Mouse (Mus musculus) hindbrain, embryonic 13.5 days (tissue): ENCODE results near the gene Ptpre. TPM values are rescaled to one million over a fixed set of nuclear protein-coding genes. Genes with fewer than 3 reads are reported as not detected.
A peak's percentile ranks its signal among the peaks of the same experiment; 100 is the strongest.
"Not testable (repeated sequence)": the region's sequence is repeated elsewhere in the genome, so short reads cannot be mapped to it uniquely, and the experiment has no call there.

Source experiments
- ATAC-seq: fragments of 200-750 bp; cut with Nextera tagmentation; 2 replicates; pipeline ENCODE4 v1.8.0; 2017; ENCODE audit warnings: moderate TSS enrichment; ENCODE audit not compliant: low FRiP score
- H3K27ac ChIP-seq: fragments of 300-500 bp; sonication (generic); 2 replicates; pipeline ENCODE4 v1.5.1; 2015; ENCODE audit warnings: inconsistent platforms, mild to moderate bottlenecking, moderate library complexity
- H3K27me3 ChIP-seq: fragments of 300-500 bp; sonication (generic); 2 replicates; pipeline ENCODE4 v1.6.1; 2015; ENCODE audit warnings: mild to moderate bottlenecking, inconsistent platforms
- H3K36me3 ChIP-seq: fragments of 300-500 bp; sonication (generic); 2 replicates; pipeline ENCODE4 v1.6.1; 2015; ENCODE audit warnings: mild to moderate bottlenecking, inconsistent platforms
- H3K4me1 ChIP-seq: fragments of 300-500 bp; sonication (generic); replicated peaks from 2 replicates; pipeline ENCODE4 v1.6.1; 2015; ENCODE audit warnings: inconsistent platforms
- H3K4me2 ChIP-seq: fragments of 300-500 bp; sonication (generic); 2 replicates; pipeline ENCODE4 v1.6.1; 2015; ENCODE audit warnings: inconsistent platforms, mild to moderate bottlenecking, moderate library complexity
- H3K4me3 ChIP-seq: fragments of 300-500 bp; sonication (generic); 2 replicates; pipeline ENCODE4 v1.5.1; 2015; ENCODE audit warnings: mild to moderate bottlenecking, inconsistent platforms
- H3K9ac ChIP-seq: fragments of 300-500 bp; sonication (generic); 2 replicates; pipeline ENCODE4 v1.6.1; 2015; ENCODE audit warnings: mild to moderate bottlenecking, inconsistent platforms
- H3K9me3 ChIP-seq: fragments of 300-500 bp; sonication (generic); 2 replicates; pipeline ENCODE4 v1.6.1; 2016; ENCODE audit warnings: inconsistent platforms
- WGBS: fragments of 180-500 bp; shearing (Covaris S2); methylation state at CpG from one replicate; pipeline ENCODE4 v1.1.7; 2015; 5-methylcytosine and 5-hydroxymethylcytosine counted together
- polyA plus RNA-seq: library from polyadenylated mRNA; unstranded; fragments of >200 nt; fragmentation: Nextera tagmentation; extraction: Ambion mirVana; gene quantifications from 2 replicates; pipeline ENCODE4 v1.2.1, GENCODE M21; 2015

Ptpre gene
- 4.1 and 4.4 TPM in 2 replicates for polyA plus RNA-seq

DNA sequence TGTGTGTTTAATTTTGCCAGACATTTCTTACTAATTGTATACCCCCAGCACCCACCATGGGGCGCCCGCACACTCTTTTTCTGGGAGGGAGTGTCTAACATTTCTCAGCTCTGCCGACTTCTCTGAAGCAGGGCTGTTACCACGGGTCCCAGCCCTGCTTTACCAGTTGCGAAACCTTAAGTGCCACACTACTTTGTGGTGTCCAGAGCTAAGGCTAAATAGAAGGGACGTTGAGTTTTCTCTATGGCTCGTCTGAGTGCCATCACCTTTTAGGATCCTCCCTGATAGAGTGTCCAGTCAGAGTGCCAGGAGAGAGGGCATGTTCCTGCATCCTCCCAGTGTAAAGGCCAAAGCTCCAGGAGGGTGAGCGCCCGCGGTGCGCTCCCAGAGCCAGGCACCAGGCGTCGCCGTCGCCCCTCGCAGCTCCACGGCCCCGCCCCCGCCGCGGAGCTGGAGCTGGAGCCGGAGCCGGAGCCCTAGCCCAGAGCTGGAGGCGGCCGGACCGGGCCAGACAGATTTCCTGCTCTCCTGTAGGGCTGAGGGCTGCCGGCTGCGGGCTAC lies at the start of gene Ptpre:
TSS of gene Ptpre (plus strand) at position 141 of the 561 bp plus-strand sequence.
- H3K4me1 ChIP-seq, result peaks cover 13% of the 10 kb centered on the region
- peak within 1 kb of the TSS; percentile 75; the same call in 1 of the 2 replicates for H3K27ac ChIP-seq
- H3K4me2 ChIP-seq, result peak within 1 kb of the TSS; percentile 85
- H3K27me3 ChIP-seq, result peaks cover 27% of the 10 kb centered on the region
- WGBS, result 5% methylated on average over 28 of the region's 28 CpGs
- H3K9ac ChIP-seq, result peak within 1 kb of the TSS; percentile 80
- H3K9me3 ChIP-seq, result no peaks in the 10 kb centered on the region
- H3K36me3 ChIP-seq, result no peaks in the 10 kb centered on the region
- H3K4me3 ChIP-seq, result peak within 1 kb of the TSS; percentile 63
- ATAC-seq, result peak; percentile 96

DNA sequence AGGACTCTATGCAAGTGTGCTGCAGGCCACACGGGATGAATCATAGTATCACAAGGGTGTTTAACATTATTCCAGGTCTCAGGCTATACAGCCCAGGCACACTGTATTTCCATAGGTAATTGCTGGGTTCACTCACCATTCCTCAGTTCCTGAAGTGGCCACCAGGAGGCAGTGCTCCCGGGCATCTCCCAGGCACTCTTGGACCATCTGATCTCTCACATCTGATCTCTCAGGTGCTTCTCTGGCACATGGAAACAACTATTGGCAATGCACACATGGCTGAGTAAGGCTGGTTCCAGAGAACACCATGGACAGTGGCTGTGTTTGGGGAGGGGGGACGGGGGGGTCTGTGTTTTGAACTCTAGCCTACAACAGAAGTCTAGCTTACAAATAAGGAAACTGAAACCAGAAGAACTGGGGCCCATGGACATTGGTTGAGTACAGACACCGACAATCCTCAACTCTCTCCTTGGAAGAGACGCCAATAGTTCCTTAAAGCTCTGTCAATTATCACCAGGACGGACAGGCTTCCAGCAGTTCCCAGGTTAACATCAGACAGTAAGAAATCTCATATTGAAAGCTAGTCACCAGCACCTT lies 49.0 kb upstream of the Ptpre start:
- WGBS, result 77% methylated on average over 6 of the region's 6 CpGs
- Histone ChIP-seq H3K27me3 (peaks cover 24% of the 10 kb centered on the region), H3K36me3 (no peaks in the 10 kb centered on the region), H3K4me3 (no peak overlapping the region), H3K27ac (no peak overlapping the region), H3K4me2 (no peak overlapping the region), H3K9ac (no peak overlapping the region), H3K9me3 (peaks cover 7% of the 10 kb centered on the region; the same call in 1 of the 2 replicates), H3K4me1 (peaks cover 25% of the 10 kb centered on the region)
- no peak for ATAC-seq

DNA sequence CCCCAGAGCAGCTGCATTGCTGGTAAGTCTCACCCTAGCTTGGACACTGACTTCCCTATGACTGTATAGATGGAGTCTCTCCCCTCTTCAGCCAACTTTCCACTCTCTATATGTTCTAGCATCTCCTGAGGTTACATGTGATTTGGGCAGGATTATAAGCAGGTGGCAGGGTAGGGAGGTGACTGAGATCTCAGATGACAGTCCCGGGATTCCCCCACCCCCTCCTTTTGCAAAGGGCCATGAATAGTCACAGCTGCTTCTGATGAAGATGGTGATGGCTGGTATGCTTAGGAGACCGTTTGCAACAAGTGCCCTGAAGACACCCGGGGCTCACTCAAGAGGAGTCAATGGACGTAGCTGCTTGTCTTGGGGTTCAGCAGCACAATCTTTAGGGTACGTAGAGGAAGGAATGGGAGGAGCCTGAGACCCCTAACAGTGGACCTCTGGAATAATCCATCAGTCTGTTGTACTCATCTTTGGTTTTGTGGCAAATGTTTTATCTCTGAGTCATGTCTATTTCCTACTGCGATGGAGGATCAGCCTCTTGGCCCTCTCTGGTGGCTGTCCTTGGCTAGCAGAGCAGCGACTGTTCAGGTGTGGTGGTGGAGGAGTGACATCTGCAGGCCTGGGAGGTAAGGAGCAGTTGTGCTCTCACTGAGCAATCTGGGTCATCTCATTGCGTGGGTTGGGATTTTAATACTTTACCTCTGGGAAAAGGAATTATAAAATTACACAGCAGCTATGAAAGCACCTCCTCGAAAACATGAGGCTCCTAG lies 47.4 kb upstream of the Ptpre start:
- Histone ChIP-seq H3K36me3 (no peaks in the 10 kb centered on the region), H3K4me3 (no peak overlapping the region), H3K4me2 (no peak overlapping the region), H3K27me3 (peaks cover 12% of the 10 kb centered on the region; the same call in 1 of the 2 replicates), H3K9ac (no peak overlapping the region), H3K27ac (no peak overlapping the region), H3K4me1 (peaks cover 23% of the 10 kb centered on the region), H3K9me3 (peaks cover 7% of the 10 kb centered on the region; the same call in 1 of the 2 replicates)
- ATAC-seq, result no peak
- 84% methylated on average over 9 of the region's 9 CpGs for WGBS

DNA sequence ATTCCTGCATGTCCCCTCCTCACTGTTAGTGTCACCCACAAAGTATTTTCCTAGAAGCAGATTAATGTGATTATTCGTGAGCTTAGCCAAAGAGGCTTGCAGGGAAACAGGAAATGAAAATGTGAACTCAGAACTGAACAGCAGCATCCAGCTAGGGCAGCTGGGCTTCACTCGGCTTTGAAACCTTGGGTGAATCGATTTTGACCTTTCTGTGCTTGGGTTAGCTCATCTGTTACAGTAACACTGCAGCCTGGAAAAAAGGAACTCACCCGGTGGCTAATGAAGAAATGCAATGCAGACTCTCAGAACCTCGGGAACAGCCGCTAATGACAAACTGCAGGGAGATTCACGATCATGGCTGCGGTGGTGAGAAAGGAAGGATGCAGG lies 46.8 kb upstream of the Ptpre start:
- Histone ChIP-seq H3K9me3 (peaks cover 7% of the 10 kb centered on the region; the same call in 1 of the 2 replicates), H3K4me1 (peaks cover 17% of the 10 kb centered on the region), H3K4me2 (no peak overlapping the region), H3K27me3 (peaks cover 12% of the 10 kb centered on the region; the same call in 1 of the 2 replicates), H3K36me3 (no peaks in the 10 kb centered on the region), H3K4me3 (no peak overlapping the region), H3K9ac (no peak overlapping the region), H3K27ac (no peak overlapping the region)
- WGBS, result 72% methylated on average over 8 of the region's 8 CpGs
- no peak for ATAC-seq

DNA sequence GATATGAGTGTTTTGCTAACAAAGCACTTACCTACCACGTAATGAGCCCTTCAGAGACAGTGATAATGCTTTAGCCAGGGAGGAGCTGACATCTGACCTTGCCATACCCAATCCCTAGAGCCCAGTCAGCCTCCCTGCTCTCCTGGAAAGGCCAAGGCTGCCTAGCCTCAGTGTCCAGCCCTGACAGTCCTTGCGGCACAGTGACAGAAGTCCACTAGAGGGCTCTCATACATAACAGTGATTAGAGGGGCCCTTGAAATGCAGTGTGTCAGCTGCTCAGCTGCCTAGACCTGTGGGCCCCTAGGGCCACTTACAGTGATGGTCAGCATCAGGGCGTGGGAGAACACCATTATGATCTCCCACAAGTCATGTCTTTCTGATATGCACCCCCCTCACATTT lies 42.0 kb upstream of the Ptpre start:
- Histone ChIP-seq H3K4me1 (no peaks in the 10 kb centered on the region), H3K36me3 (no peaks in the 10 kb centered on the region), H3K9ac (no peak overlapping the region), H3K9me3 (peaks cover 7% of the 10 kb centered on the region; the same call in 1 of the 2 replicates), H3K27me3 (no peaks in the 10 kb centered on the region), H3K4me2 (no peak overlapping the region), H3K4me3 (no peak overlapping the region), H3K27ac (no peak overlapping the region)
- ATAC-seq, result no peak
- 52% methylated on average over 3 of the region's 3 CpGs for WGBS

DNA sequence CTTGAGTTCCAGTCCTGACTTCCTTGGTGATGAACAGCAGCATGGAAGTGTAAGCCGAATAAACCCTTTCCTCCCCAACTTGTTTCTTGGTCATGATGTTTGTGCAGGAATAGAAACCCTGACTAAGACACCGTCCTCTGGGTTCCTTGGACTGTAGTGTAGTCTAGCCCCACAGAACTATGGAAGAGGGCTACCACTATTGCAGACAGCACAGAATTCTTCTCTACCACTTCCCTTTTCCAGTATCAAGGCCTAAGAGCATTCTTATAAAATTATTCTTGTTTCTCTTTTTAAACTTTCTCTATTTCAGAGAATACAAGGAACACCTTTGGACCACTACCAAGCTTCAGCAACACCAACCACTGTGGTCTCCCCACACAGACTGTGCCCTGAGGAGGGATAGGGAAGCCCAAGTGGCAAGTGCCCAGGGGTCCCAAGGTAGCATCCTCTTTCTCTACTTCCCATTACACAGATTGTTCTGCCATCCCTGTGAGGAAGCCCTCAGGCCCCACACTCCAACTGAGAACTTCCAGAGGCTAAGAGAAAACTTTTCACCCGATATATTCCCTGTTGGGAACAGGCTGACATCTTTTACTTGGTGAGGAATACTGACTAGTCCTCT lies 38.6 kb upstream of the Ptpre start:
- Histone ChIP-seq H3K27me3 (no peaks in the 10 kb centered on the region), H3K9me3 (no peaks in the 10 kb centered on the region), H3K36me3 (no peaks in the 10 kb centered on the region), H3K27ac (no peak overlapping the region), H3K9ac (no peak overlapping the region), H3K4me2 (no peak overlapping the region), H3K4me3 (no peak overlapping the region), H3K4me1 (no peaks in the 10 kb centered on the region)
- WGBS, result 95% methylated on average over 3 of the region's 3 CpGs
- no peak for ATAC-seq

DNA sequence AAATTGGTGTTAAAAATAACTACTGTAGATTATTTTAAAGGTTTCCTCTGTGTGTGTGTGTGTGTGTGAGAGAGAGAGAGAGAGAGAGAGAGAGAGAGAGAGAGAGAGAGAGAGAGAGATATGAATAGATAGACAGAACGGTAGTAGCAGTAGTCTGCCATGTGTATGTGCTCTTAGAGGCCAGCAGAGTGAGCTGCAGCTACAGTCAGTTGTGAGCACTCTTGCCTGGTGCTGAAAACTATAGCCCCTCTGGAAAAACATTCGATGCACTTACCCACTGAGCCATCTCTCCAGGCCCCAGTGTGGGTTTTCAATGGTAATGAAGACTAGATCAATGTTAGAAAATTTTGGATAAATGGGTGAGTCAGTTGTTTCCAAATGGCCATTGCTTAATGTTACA lies 37.9 kb upstream of the Ptpre start:
- H3K4me3 ChIP-seq, result no peak overlapping the region
- 66% methylated on average over 2 of the region's 2 CpGs for WGBS
- ATAC-seq, result no peak
- no peaks in the 10 kb centered on the region for H3K27me3 ChIP-seq
- H3K4me2 ChIP-seq, result no peak overlapping the region
- H3K27ac ChIP-seq, result no peak overlapping the region
- H3K9ac ChIP-seq, result no peak overlapping the region
- H3K9me3 ChIP-seq, result no peaks in the 10 kb centered on the region
- no peaks in the 10 kb centered on the region for H3K36me3 ChIP-seq
- H3K4me1 ChIP-seq, result no peaks in the 10 kb centered on the region

DNA sequence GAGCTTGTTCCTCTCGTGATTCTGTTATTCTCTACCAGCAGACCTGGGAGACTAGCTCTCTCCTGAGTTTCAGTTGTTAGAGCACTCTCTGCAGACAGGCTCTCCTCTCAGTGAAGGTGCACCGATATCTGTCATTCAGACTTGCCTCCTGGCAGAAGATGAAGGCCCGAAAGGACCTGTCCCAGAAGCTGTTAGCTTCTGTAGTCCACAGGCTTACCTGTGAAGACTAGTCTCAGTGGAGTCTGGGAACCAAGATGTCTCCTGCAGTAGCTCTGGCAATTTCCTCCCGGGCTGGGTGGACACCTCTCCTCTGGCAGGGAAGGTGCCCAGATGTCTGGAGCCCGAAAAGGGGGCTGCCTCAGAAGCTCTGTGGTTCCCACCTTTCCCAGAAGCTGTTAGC lies 30.8 kb upstream of the Ptpre start:
- not testable (repeated sequence) for ATAC-seq, H3K4me2 ChIP-seq, H3K36me3 ChIP-seq, H3K27me3 ChIP-seq, H3K9ac ChIP-seq, H3K4me3 ChIP-seq, H3K4me1 ChIP-seq, H3K27ac ChIP-seq, H3K9me3 ChIP-seq
- 93% methylated on average over 5 of the region's 5 CpGs for WGBS

DNA sequence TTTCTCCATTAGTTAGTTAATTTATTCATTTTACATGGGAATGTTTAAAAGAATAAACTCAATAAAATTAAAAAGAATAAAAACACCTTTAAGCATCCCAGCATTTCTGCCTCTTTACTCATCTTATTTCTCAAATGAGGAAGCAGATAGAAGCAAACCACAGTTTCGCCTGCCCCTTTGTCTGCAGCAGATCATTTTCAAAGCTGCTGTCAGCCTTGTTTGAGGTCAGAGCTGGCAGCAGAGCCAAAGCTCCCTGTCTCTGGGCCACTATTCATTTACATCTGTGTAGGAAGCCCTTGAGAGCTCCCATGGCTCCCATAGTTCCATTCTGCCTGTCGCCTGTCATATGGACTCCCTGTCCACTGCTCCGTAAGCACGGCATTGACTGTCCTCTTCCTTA lies 28.7 kb upstream of the Ptpre start:
- WGBS, result 62% methylated on average over 4 of the region's 4 CpGs

DNA sequence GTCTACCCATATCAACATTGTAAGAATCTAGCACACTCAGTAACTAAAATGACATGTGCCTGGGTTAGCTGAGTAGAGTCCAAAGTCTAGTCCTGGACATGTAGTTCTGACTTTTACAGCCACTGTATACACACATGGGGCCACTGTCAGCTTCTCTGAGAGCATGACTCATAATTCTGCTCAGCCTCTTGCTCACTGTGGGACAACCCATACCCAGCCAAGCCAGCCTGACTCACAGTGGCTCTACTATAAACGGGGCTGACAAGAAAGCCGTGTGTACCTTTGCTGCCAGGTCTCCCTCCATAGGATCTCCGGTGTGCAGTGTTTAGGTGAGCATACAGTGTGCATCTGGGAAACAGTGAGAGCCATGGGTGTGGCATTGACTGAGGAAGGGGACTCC lies 28.0 kb upstream of the Ptpre start:
- no peaks in the 10 kb centered on the region for H3K27me3 ChIP-seq
- H3K9me3 ChIP-seq, result no peaks in the 10 kb centered on the region
- 90% methylated on average over 3 of the region's 3 CpGs for WGBS
- no peaks in the 10 kb centered on the region for H3K36me3 ChIP-seq
- H3K27ac ChIP-seq, result no peak overlapping the region
- no peaks in the 10 kb centered on the region for H3K4me1 ChIP-seq
- ATAC-seq, result no peak
- H3K4me2 ChIP-seq, result no peak overlapping the region
- H3K4me3 ChIP-seq, result no peak overlapping the region
- H3K9ac ChIP-seq, result no peak overlapping the region

More for the DNA sequence above, 28.7 kb upstream of the Ptpre start:
- no peak overlapping the region for H3K9ac ChIP-seq
- no peak overlapping the region for H3K27ac ChIP-seq
- no peaks in the 10 kb centered on the region for H3K4me1 ChIP-seq
- no peaks in the 10 kb centered on the region for H3K36me3 ChIP-seq
- no peak overlapping the region for H3K4me3 ChIP-seq
- H3K27me3 ChIP-seq, result no peaks in the 10 kb centered on the region
- no peak overlapping the region for H3K4me2 ChIP-seq
- H3K9me3 ChIP-seq, result no peaks in the 10 kb centered on the region
- no peak for ATAC-seq

DNA sequence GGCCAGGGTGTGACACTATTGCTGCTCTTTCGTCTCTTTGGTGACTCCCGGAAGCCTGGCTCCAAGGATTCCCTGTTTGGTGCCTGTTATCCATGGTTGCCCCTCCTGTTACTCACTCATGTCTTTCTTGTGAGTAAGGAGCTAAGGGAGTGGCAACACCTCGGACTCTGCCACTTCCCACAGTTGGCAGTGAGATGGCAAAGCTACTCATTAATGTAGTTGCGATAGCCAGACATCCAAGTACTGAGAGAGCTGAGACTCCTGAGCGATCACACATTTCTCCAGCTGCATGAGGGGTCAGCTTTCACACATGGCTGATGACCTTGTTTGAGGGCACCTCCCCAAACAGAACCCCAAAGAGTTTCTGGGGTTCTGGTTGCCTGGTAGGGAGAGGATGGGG lies 26.9 kb upstream of the Ptpre start:
- no peaks in the 10 kb centered on the region for H3K27me3 ChIP-seq
- H3K9me3 ChIP-seq, result no peaks in the 10 kb centered on the region
- H3K9ac ChIP-seq, result no peak overlapping the region
- no peaks in the 10 kb centered on the region for H3K36me3 ChIP-seq
- no peaks in the 10 kb centered on the region for H3K4me1 ChIP-seq
- 93% methylated on average over 5 of the region's 5 CpGs for WGBS
- no peak overlapping the region for H3K4me3 ChIP-seq
- no peak overlapping the region for H3K4me2 ChIP-seq
- no peak overlapping the region for H3K27ac ChIP-seq
- no peak for ATAC-seq

DNA sequence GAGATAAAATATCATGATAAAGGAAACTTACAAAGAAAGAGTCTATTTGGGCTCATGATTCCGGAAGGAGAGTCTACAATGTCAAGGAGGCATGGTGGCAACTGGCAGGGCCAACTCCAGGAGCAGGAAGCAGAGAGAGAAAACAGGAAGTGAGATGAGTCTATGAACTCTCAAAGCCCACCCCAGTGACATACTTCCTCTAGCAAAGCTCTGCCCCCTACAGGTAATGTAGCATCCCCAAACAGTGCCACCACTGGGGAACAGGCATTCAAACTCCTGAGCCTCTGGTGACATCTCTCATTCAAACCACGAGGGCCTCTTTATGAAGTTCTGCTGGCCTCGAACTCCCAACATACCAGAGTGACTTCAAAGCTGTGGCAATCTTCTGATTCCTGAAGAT lies 25.6 kb upstream of the Ptpre start:
- Histone ChIP-seq H3K4me3 (no peak overlapping the region), H3K4me2 (no peak overlapping the region), H3K27ac (no peak overlapping the region), H3K9me3 (no peaks in the 10 kb centered on the region), H3K36me3 (no peaks in the 10 kb centered on the region), H3K4me1 (no peaks in the 10 kb centered on the region), H3K27me3 (no peaks in the 10 kb centered on the region), H3K9ac (no peak overlapping the region)
- 74% methylated on average over 3 of the region's 3 CpGs for WGBS
- ATAC-seq, result no peak
